Mouse (Mus musculus) MEL-GATA-1-ER (cell line): ENCODE data around the gene Fam19a1.

ENCODE experiments used
- DNase-seq: peaks from one replicate; pipeline ENCODE4 v3.0.0-alpha.2; 2012; ENCODE audit warnings: low read depth; ENCODE audit errors: extremely low read depth

Fam19a1 gene

DNA sequence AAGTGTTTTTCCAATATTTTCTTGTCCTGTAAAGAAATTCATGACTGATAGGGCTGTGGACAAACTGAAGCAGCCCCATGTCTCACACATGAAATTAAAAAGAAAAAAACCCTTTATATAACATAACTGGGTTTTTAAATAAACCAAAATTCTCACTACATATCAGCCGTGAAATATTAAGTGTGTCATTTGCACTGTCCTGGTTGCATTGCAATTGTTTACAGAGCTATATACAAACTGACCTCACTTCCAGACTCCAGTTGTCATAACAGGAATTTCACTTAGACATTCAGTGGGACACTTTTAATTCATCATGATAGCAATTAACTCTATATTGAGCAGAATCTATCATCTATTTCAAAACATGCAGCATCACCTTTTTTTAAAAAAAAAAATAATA, 553.4 kb downstream of the Fam19a1 start:
- no peak for DNase-seq

DNA sequence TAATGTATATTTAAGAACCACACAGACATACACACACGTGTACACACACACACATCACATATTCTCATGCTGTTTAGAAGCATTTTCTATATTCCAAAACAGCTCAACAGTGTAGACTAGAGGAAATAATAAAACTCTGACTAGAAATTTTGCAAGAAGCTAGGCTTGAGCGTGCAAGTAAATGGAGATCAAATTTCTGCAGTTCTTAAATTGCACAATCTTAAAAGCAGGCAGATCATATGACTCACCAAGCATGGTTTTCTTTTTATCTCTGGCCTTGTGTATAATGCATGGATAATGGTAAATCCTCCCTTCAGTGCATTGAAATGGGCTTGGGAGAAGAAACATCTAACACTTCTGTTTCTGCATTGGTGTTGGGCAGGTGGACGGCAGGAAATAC, 564.9 kb downstream of the Fam19a1 start:
- no peak for DNase-seq
